Mouse (Mus musculus): ENCODE data around the gene Slmap. TPM values are rescaled to one million over a fixed set of nuclear protein-coding genes. Genes with fewer than 3 reads are reported as not detected.
A peak's percentile ranks its signal among the peaks of the same experiment; 100 is the strongest.
"Not testable (repeated sequence)": the region's sequence is repeated elsewhere in the genome, so short reads cannot be mapped to it uniquely, and the experiment has no call there.

The Slmap gene
- 12.6 and 13.1 TPM in 2 replicates for polyA plus RNA-seq (2015; fragmentation: Nextera tagmentation; extraction: Ambion mirVana)

DNA sequence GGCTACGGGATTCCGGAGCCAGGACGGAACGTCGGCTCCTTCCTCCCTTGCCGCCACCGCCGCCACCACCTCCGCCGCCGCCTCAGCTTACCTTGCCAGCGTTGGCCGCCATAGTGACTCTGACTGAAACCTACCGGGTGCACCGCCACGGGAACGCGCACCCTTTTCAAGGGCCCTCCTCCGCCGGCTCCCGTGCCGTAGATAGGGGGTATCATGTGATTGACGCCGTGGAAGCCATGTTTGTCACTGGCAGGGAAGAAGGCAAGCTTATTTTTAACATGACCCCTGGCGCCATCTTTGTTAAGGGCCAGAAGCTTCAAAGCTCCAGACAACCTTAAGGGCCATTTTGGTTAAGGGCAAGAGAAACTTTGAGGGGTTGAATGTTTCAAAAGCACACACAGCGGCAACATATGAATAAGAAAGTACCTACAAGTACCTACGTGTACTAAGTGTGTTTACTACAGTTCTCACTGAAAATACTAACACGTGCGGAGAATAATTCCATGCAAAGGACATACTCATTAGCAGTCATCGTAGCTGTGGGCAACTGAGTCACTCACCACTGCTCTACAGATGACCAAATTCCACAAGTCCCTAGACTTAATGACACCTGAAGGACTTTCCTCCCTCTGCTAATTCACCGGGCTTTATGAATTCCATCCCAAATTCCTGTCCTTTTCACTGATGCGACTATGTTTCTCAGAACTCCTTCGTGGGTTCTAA, at the start of gene Slmap:
TSS of gene Slmap (minus strand) at position 175 of the 723 bp plus-strand sequence.
- H3K9me3 ChIP-seq: no peaks in the 10 kb centered on the region
- H3K4me1 ChIP-seq: peaks cover 32% of the 10 kb centered on the region
- H3K36me3 ChIP-seq (replicated peaks): no peaks in the 10 kb centered on the region
- H3K4me3 ChIP-seq: peak within 1 kb of the TSS; percentile 97
- peak; percentile 96 for ATAC-seq (replicated peaks)
- peak within 1 kb of the TSS; percentile 87 for H3K27ac ChIP-seq
- peak within 1 kb of the TSS; percentile 87 for H3K4me2 ChIP-seq
- H3K9ac ChIP-seq: peak within 1 kb of the TSS; percentile 93
- WGBS: 12% methylated on average over 33 of the region's 33 CpGs
- H3K27me3 ChIP-seq (replicated peaks): no peaks in the 10 kb centered on the region

DNA sequence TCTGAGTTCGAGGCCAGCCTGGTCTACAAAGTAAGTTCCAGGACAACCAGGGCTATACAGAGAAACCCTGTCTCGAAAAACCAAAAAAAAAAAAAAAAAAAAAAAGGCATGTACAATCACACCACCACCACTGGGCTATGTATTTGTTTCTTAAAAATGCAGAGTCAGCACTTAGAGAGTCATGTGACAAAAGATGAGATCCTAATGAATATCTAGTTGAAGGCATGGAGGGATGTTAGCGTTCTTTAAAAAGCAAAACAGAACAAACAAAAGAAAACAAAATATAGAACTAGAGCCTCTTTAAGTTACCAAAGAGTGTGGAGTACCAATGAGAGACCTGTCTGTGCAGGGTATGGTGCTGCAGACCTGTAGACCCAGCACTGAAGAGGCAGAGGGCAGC, 48.9 kb upstream of the Slmap start:
- H3K4me3 ChIP-seq: no peak overlapping the region
- WGBS: 96% methylated on average over 3 of the region's 3 CpGs
- no peaks in the 10 kb centered on the region for H3K9me3 ChIP-seq
- H3K9ac ChIP-seq: no peak overlapping the region
- H3K36me3 ChIP-seq (replicated peaks): 0 out of 2 replicates have a peak, but pooled peaks cover 3% of the 10 kb centered on the region
- no peak for ATAC-seq (replicated peaks)
- H3K27ac ChIP-seq: no peak overlapping the region
- peaks cover 15% of the 10 kb centered on the region for H3K4me1 ChIP-seq
- H3K4me2 ChIP-seq: no peak overlapping the region
- no peaks in the 10 kb centered on the region for H3K27me3 ChIP-seq (replicated peaks)

DNA sequence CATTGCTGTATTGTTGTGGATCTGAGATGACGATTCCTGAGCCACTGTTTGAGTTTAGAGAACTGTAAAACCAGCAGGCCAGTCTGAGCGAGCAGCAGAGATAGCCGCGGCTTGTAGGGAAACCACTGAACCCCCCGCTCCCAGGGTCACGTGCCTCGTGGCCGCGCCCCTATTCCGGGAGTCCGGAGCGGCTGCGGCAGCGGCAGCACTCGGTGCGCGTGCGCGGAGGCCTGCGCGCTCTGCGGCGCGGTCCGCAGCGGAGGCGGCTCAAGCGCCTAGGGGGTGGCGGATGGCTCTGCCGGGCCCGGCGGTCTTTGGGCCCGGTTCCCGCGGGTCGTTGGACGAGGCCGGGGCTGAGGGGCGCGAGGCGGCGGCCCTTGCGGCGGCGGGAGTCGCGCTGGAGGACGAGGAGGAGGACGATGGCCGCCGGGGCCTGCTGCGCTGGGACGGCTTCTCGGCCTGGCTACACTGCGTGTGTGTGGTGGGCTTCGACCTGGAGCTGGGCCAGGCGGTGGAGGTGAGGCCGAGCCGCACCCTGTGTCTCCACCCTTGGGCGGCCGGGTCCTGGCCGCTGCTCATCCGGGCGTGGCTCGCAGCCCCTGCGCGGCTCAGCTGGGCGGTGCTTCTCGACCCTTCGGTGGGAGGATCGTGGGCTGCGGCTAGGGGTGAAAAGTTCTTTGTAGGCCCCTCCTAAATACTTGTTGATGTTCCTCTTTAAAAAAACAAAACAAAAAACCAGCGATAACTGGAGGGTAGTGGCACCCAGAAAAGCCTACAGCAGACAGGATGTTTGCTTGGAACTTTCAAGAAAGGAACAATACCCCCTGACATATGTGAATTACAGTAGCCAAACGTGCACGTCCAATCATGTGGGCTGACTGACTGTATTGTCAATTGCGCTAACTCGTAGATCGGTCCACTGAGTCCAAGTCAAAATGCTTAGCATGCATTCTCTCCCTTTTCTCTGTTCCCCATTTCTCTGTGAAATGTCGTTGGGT, 44.9 kb upstream of the Slmap start:
- peaks cover 15% of the 10 kb centered on the region for H3K4me1 ChIP-seq
- peak overlapping the region; percentile 90 for H3K9ac ChIP-seq
- no peaks in the 10 kb centered on the region for H3K9me3 ChIP-seq
- peak overlapping the region; percentile 91 for H3K27ac ChIP-seq
- H3K4me3 ChIP-seq: peak overlapping the region; percentile 65
- under 1% methylated on average over 79 of the region's 79 CpGs for WGBS
- H3K27me3 ChIP-seq (replicated peaks): no peaks in the 10 kb centered on the region
- H3K4me2 ChIP-seq: peak overlapping the region; percentile 81
- peak; percentile 97 for ATAC-seq (replicated peaks)
- H3K36me3 ChIP-seq (replicated peaks): 0 out of 2 replicates have a peak, but pooled peaks cover 3% of the 10 kb centered on the region

DNA sequence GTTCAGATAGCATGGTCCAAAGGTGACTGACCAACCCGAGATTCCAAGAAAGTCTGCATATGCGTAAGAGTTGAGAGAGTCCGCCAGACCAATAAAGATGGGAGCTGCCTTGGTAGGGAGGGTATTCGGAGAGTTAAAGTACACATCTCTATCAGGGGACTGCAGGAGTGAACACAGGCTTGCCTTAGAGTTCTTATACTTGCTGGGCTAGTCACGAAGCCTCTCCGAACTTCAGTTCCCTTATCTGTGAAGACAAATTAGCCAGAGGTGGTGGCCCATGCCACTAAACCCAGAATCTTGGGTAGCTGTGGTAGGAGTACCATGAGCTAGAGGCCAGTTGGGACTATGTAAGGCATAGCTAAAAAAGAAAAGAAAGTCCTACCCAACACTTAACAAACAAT, 44.1 kb upstream of the Slmap start:
- no peak overlapping the region for H3K9ac ChIP-seq
- peaks cover 15% of the 10 kb centered on the region for H3K4me1 ChIP-seq
- H3K27me3 ChIP-seq (replicated peaks): no peaks in the 10 kb centered on the region
- H3K4me3 ChIP-seq: no peak overlapping the region; the same call in 1 of the 2 replicates
- WGBS: 73% methylated on average over 6 of the region's 6 CpGs
- ATAC-seq (replicated peaks): peak; percentile 56
- H3K4me2 ChIP-seq: peak overlapping the region; percentile 81; the same call in 1 of the 2 replicates
- H3K27ac ChIP-seq: no peak overlapping the region
- H3K9me3 ChIP-seq: no peaks in the 10 kb centered on the region
- 0 out of 2 replicates have a peak, but pooled peaks cover 3% of the 10 kb centered on the region for H3K36me3 ChIP-seq (replicated peaks)

DNA sequence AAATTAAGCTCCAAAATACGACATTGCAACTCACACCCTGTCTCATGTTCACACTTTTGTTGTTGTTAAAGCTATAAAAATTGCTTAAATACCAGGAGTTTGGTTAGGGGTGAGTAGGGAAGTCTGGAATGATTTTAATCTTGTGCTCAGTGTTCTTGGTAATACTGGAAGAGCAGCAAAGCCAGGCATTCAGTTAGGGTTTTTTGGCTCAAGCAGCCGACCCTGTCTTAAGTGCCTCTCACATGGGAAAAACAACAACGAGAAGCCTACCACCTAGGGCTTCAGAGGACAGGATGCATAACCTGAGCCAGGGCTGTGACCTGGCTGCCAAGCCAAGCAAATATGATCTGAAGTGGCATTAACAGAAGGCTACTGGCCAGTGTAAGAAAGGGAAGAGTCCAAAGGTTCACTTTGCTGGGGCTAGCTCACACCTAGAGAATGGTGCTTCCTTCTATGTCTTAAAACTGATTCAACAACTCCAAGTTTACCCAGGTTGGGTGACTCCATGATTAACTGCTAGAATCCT, 41.6 kb upstream of the Slmap start:
- Histone ChIP-seq H3K36me3 (replicated peaks) (no peaks in the 10 kb centered on the region), H3K9ac (no peak overlapping the region), H3K27me3 (replicated peaks) (no peaks in the 10 kb centered on the region), H3K4me1 (peaks cover 7% of the 10 kb centered on the region), H3K4me3 (no peak overlapping the region), H3K4me2 (no peak overlapping the region), H3K27ac (no peak overlapping the region), H3K9me3 (no peaks in the 10 kb centered on the region)
- ATAC-seq (replicated peaks): no peak
- WGBS: 68% methylated on average over 3 of the region's 3 CpGs

DNA sequence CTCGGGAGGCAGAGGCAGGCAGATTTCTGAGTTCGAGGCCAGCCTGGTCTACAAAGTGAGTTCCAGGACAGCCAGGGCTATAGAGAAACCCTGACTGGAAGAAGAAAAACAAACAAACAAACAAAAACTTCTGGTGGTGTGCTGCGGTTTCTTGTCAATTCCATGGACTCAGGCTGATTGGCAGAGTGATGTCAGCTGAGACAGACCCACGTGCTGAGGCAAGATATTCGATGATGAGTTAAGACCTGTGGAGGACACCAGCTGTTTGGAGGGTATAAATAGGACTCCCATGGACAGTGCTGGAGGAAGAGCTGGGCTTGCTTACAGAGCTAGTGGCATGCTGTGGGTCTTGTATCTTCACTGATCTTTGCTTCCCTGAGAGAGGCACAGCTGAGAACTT, 38.8 kb upstream of the Slmap start, which contains the start of gene Dennd6a:
TSS of gene Dennd6a (plus strand) at position 301 of the 400 bp plus-strand sequence.
- not testable (repeated sequence) for H3K4me1 ChIP-seq; H3K4me3 ChIP-seq; H3K27ac ChIP-seq; H3K36me3 ChIP-seq (replicated peaks); H3K27me3 ChIP-seq (replicated peaks); H3K4me2 ChIP-seq; H3K9me3 ChIP-seq; H3K9ac ChIP-seq; ATAC-seq (replicated peaks)
- 90% methylated on average over 5 of the region's 5 CpGs for WGBS

DNA sequence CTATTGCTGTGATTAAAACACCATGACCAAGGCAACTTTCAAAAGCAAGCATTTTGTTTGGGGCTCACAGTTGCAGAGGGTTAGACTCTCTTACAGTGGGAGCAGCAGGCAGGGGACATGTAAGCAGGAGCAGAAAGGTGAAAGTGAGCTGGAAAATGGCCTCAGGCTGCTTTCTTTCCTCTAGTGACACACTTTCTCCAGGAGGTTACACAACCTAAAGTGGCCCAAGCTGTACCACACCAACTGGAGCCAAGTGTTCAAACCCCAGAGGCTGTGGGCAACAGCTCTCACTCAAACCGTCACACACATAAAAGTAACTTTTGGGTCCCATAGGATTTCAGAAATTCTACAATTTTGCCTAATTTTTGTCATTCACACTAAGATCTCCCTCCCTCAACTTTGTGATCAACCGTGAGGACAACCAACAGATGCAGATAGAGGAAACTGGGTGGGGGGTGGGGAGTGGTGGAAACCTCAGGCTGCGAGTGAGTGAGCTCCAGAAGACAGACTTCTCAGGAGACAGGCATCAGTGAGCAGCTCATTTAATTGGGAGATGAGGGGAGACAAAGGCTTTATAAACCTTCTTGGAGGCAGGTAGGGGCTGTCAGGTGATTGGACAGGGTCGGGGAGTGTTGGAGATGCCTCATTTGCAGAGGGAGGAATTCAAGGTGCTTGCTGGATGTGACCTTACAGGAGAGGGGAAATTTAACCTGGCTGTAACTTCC, 37.4 kb upstream of the Slmap start:
- WGBS: 51% methylated on average over 4 of the region's 4 CpGs
- ATAC-seq (replicated peaks): no peak

DNA sequence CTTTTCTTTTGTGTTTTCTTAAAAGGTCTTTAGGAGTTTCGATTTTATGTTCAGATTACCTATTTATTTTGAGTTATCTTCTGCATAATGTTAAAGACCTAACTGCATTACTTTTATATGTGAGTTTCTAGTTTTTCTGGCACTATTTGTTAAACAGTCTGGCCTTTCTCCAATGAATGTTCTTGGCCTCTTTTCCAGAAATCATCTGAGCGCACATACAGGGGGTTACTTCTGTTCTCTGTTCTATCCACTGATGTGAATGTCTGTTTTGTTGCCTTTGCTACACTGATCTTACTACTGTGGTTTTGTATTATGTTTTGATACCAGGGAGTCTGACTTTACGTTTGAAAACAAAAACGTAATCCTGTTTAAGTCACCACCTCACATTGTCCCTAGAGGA, 35.1 kb upstream of the Slmap start:
- Histone ChIP-seq H3K9me3 (no peaks in the 10 kb centered on the region), H3K4me2 (no peak overlapping the region), H3K9ac (no peak overlapping the region), H3K36me3 (replicated peaks) (no peaks in the 10 kb centered on the region), H3K4me3 (no peak overlapping the region), H3K27me3 (replicated peaks) (no peaks in the 10 kb centered on the region), H3K4me1 (no peaks in the 10 kb centered on the region), H3K27ac (no peak overlapping the region)
- WGBS: 87% methylated on average over 4 of the region's 4 CpGs
- no peak for ATAC-seq (replicated peaks)

More for the DNA sequence above, 37.4 kb upstream of the Slmap start:
- Histone ChIP-seq H3K9me3 (no peaks in the 10 kb centered on the region), H3K4me2 (no peak overlapping the region), H3K4me3 (no peak overlapping the region), H3K27me3 (replicated peaks) (no peaks in the 10 kb centered on the region), H3K4me1 (no peaks in the 10 kb centered on the region), H3K27ac (no peak overlapping the region), H3K36me3 (replicated peaks) (no peaks in the 10 kb centered on the region), H3K9ac (no peak overlapping the region)

DNA sequence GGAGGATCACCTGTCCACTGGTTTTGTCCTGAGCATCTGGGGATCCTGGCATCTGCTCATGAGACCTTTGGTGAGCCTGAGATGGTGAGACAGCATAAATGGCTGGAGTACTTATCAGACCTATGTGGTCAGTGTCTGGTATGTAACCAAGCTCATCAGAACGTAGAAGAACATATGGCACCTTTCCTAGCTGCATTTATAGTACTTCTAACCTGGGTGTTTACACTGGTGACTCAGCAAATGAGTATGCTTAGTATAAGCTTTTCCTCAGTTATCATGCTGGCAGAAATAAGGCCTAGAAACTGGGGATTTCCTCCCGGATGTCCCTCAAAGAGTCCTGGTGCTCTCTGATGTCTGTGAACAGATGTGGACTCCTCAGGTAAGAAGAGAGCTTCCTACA, 27.5 kb upstream of the Slmap start:
- ATAC-seq (replicated peaks): no peak
- H3K9ac ChIP-seq: no peak overlapping the region
- no peaks in the 10 kb centered on the region for H3K9me3 ChIP-seq
- no peaks in the 10 kb centered on the region for H3K36me3 ChIP-seq (replicated peaks)
- WGBS: 81% methylated on average over 2 of the region's 2 CpGs
- no peaks in the 10 kb centered on the region for H3K4me1 ChIP-seq
- H3K4me3 ChIP-seq: no peak overlapping the region
- H3K27ac ChIP-seq: no peak overlapping the region
- H3K27me3 ChIP-seq (replicated peaks): no peaks in the 10 kb centered on the region
- no peak overlapping the region for H3K4me2 ChIP-seq

DNA sequence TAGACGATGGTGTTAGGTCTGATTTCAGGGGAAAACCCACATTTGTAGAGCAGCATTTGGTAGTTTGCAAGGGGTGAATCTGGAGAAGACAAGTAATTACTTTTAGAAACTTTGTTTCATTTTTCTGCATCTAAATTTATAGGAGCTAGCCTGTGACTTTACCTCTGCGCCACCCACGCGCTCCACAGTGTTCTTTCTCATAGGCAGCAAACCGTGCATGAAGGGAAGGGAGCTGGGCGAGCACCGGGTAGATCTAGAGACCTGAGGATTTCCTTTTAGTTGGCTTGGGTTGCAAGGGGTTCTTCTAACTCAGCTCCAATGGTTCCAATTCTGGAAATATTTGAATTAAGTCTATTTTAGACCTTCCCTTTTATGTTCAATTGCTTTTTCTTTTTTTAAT, 23.8 kb upstream of the Slmap start:
- no peak overlapping the region for H3K9ac ChIP-seq
- WGBS: 95% methylated on average over 7 of the region's 7 CpGs

DNA sequence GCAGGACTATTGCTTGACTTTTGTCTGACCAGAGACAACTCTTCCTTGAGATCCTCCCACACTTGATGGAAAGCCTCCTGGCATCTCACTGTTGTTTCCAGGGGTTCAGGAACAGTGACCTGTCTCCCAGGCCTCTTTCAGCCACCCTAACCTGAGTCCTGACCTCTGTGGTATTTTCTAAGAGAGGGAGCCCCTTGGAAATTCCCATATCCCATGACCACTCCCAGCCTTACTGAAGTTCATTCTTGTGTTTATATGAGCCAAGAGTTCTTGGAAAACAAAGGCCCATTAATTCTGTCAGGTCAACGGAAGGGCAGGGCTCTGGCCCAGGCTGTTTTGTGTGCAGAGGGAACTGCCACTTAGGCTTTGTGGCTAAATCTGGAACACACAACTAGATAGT, 22.9 kb upstream of the Slmap start:
- Histone ChIP-seq H3K9me3 (no peaks in the 10 kb centered on the region), H3K27me3 (replicated peaks) (no peaks in the 10 kb centered on the region), H3K27ac (no peak overlapping the region), H3K4me1 (no peaks in the 10 kb centered on the region), H3K4me2 (no peak overlapping the region), H3K9ac (no peak overlapping the region), H3K4me3 (no peak overlapping the region), H3K36me3 (replicated peaks) (no peaks in the 10 kb centered on the region)
- WGBS: 64% methylated on average over 1 of the region's 1 CpGs
- no peak for ATAC-seq (replicated peaks)

More for the DNA sequence above, 23.8 kb upstream of the Slmap start:
- no peak overlapping the region for H3K4me2 ChIP-seq
- ATAC-seq (replicated peaks): no peak
- H3K27me3 ChIP-seq (replicated peaks): no peaks in the 10 kb centered on the region
- no peaks in the 10 kb centered on the region for H3K36me3 ChIP-seq (replicated peaks)
- no peaks in the 10 kb centered on the region for H3K9me3 ChIP-seq
- no peak overlapping the region for H3K27ac ChIP-seq
- H3K4me1 ChIP-seq: no peaks in the 10 kb centered on the region
- H3K4me3 ChIP-seq: no peak overlapping the region
